Mouse (Mus musculus): ENCODE results near the gene Frmd4b.

Frmd4b gene

GRCm38 (mm10) chr6:97579704-97580103 lies 37.6 kb downstream of the Frmd4b start:
- no peak for DNase-seq (ENCODE audit: low read depth, low spot score)

DNA sequence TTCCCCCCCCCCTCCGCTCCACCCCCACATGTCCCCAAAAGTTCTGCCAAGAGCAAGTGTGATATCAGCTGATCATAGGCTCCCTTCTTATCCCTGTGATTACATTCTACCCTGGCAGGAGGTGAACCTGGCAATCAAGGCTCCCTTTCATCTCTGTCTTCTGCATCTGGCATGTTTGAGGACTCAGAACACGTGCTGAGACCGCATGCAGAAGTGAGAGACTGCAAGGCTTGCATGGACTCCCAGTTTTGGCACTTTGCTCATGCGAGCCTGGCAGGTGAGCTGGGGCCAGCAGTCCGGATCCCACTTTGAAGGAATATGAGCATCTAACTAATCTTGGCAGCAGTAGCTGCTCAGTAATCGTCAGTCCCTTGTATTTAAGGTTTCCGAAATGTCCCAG lies 39.1 kb downstream of the Frmd4b start:
- DNase-seq (ENCODE audit: low read depth, low spot score), result no peak

GRCm38 (mm10) chr6:97577349-97577748 lies 40.0 kb downstream of the Frmd4b start:
- no peak for DNase-seq (ENCODE audit: low read depth, low spot score)

- no peak for DNase-seq (ENCODE audit: low read depth, low spot score)
Measured at GRCm38 (mm10) chr6:97576565-97577346, 40.6 kb downstream of the Frmd4b start.

DNA sequence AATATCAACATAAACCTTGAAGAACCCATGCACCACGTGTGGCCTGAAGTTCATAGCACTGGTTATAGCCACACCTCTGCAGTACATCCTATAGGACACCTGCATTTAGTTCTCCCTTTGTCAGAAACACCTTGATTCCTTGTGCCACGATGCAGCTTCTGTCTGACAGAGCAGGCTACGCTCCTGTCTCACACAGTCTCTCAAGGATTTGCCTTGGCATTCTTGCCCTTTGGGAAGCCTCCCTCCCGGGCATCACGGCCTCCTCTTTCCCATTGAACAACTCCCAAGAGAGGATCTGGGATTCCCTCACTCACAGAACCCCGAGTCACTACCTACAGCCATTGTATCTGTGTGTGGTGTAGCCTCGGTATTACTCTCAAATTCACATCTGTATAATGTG lies 41.2 kb downstream of the Frmd4b start:
- DNase-seq (ENCODE audit: low read depth, low spot score), result no peak

DNA sequence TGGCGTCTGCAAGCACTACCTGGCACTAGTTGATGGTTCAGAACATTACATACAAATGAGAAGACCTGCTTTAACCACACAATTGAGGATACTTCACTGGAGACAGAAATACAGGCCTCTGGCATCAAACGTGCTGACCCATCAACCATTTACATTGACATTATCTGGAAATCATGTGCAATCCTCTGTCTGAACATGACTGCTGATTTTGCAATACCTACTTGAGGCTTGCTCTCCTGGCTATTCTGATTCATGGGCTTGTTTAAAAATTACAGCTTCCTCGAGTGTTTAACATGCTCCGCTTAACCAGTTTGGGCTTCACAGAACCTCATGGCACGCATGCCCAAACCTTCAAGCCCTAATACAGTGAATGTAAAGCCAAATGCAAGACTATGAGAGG lies 42.4 kb downstream of the Frmd4b start:
- DNase-seq (ENCODE audit: low read depth, low spot score), result no peak

DNA sequence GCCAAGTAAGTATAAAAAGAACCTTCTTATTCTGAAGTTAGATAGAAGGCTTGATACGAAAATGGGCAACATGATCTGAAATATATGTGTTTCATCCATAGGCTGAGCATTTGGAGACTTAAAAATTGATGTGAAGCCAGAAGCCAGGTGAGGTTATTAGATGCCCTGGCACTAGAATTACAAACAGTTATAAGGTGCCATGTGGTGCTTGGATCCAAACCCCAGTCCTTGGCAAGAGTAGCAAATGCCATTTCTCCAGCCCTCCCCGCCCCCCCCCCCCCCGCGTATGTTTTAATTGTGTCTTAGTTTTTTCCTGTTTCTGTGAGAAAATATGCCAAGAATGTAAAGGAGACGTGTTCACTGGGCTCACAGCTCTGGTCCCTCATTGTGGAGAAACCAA lies 45.1 kb downstream of the Frmd4b start:
- no peak for DNase-seq (ENCODE audit: low read depth, low spot score)

- DNase-seq (ENCODE audit: low read depth, low spot score), result no peak
Measured at GRCm38 (mm10) chr6:97568538-97568937, 48.8 kb downstream of the Frmd4b start.

GRCm38 (mm10) chr6:97566746-97567145 lies 50.6 kb downstream of the Frmd4b start:
- DNase-seq (ENCODE audit: low read depth, low spot score), result no peak

- DNase-seq (ENCODE audit: low read depth, low spot score), result no peak
Measured at GRCm38 (mm10) chr6:97557147-97557546, 60.2 kb downstream of the Frmd4b start.

- DNase-seq (ENCODE audit: low read depth, low spot score), result no peak
Measured at GRCm38 (mm10) chr6:97555637-97556036, 61.7 kb downstream of the Frmd4b start.

DNA sequence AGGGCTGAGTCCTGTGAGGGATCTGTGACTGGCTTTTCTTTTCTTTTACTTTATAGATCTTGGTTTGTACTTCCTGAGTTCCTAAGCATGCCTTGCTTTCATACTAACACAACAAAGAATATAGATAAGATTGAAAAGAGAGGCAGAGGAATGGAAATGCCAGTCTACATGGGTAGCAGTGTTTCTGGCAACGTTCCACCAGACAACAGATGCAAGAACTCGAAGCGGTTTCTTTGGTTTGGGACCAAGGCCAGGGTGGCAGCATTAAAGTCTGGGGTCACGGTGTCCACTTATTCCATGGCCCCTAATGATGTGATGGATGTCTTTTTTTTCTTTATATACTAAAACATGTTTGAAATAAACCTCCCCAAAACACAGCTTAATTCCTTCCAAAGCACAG lies 63.9 kb downstream of the Frmd4b start:
- no peak for DNase-seq (ENCODE audit: low read depth, low spot score)

- DNase-seq (ENCODE audit: low read depth, low spot score), result no peak
Measured at GRCm38 (mm10) chr6:97552573-97552972, 64.8 kb downstream of the Frmd4b start.

GRCm38 (mm10) chr6:97551884-97552283 lies 65.5 kb downstream of the Frmd4b start:
- no peak for DNase-seq (ENCODE audit: low read depth, low spot score)

GRCm38 (mm10) chr6:97551161-97551560 lies 66.2 kb downstream of the Frmd4b start:
- no peak for DNase-seq (ENCODE audit: low read depth, low spot score)

DNA sequence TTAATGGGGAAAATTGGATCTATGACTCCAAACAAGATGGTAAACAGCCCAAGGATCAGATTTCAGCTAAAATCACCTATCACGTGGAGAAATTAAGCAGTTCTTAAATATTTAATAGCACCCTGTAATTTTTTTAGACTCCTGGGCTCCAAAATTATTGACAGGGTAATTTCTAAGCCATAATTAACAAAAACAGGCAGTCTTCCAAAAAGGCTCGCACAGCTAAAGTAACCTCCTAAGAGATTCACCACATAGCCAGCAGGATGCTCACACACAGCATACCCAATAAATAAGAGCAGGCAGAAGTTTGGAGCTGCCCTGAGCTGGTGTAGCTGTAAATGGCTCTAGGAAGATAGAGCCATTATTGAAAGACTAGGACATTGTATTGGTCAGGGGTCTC lies 76.9 kb downstream of the Frmd4b start:
- no peak for DNase-seq (ENCODE audit: low read depth, low spot score)

DNA sequence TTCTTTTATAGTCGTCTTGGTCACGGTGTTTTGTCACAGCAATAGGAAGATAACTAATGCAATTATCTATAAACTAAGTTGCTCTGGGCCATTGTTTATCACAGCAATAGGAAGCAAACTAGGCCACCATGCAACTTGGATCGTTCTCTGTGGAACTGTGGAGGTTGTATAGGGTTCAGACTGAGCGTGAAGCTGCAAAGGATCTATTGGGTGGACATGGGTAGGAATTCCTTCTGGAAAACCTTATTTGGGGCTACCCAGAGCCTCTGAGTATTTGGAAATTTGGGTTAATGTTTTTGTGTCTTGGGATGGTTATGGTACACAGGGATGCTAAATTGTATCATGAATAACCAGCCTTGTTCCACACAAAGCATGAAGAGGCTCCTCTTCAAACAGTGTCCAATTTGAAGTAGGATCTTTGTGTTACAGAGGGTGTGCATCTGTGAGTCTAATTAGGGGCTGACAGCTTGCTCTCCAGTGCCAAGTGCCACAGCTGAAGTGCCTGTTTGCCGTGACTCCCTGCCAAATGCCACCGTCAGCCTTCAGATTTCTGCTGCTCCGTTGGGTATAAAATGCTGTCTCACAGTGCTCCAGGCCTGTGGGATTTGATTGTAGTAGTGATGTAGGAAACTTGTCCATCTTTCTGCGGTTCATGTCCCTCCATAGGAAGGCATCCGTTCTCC lies 81.4 kb downstream of the Frmd4b start:
- DNase-seq (ENCODE audit: low read depth, low spot score), result no peak

- DNase-seq (ENCODE audit: low read depth, low spot score), result peak; percentile 71
Measured at GRCm38 (mm10) chr6:97531043-97531442, 86.3 kb downstream of the Frmd4b start.

- DNase-seq (ENCODE audit: low read depth, low spot score), result no peak
Measured at GRCm38 (mm10) chr6:97528961-97529680, 88.2 kb downstream of the Frmd4b start.

GRCm38 (mm10) chr6:97526092-97526491 lies 91.2 kb downstream of the Frmd4b start:
- peak; percentile 67 for DNase-seq (ENCODE audit: low read depth, low spot score)

- peak; percentile 74 for DNase-seq (ENCODE audit: low read depth, low spot score)
Measured at GRCm38 (mm10) chr6:97523118-97523517, 94.2 kb downstream of the Frmd4b start.

- no peak for DNase-seq (ENCODE audit: low read depth, low spot score)
Measured at GRCm38 (mm10) chr6:97521279-97522038, 95.9 kb downstream of the Frmd4b start.
